Mouse (Mus musculus) lung, postnatal 0 days (tissue): ENCODE data around the gene Pex26.

Source experiments
- CTCF ChIP-seq: IDR thresholded peaks from 2 replicates; pipeline ENCODE4 v1.5.1; 2016; ENCODE audit warnings: antibody characterized with exemption, mild to moderate bottlenecking
- EP300 ChIP-seq: IDR thresholded peaks from 2 replicates; pipeline ENCODE4 v1.6.1; 2016; ENCODE audit warnings: antibody characterized with exemption, mild to moderate bottlenecking, control low read depth

- no peak for TF ChIP-seq CTCF
- TF ChIP-seq EP300 = peak; percentile 15; the same call in 1 of the 2 replicates
Observed at GRCm38 (mm10) chr6:121185232-121185631, 1.8 kb downstream of the Pex26 start.
